Mouse (Mus musculus) large intestine, adult 2 months (tissue): Measurements from ENCODE around the gene Ddah2. TPM values are rescaled to one million over a fixed set of nuclear protein-coding genes. Genes with fewer than 3 reads are reported as not detected.

Experiments used
- DNase-seq: peaks from one replicate; pipeline ENCODE4 v3.0.0-alpha.2; 2012; ENCODE audit warnings: low read depth, low spot score
- WGBS: fragments of 180-500 bp; shearing (Covaris S2); methylation state at CpG from one replicate; pipeline ENCODE4 v1.1.7; 2018; 5-methylcytosine and 5-hydroxymethylcytosine counted together
- polyA plus RNA-seq: library from polyadenylated mRNA; depleted of rRNA; stranded (reverse); fragments of >200 nt; gene quantifications from 2 replicates; pipeline ENCODE4 v1.2.3, GENCODE M21; 2012; rRNA removed

Ddah2 gene
- polyA plus RNA-seq = 12.5 and 14.9 TPM in 2 replicates

- no peak for DNase-seq
- under 1% methylated on average over 57 of the region's 57 CpGs for WGBS
These were observed at the start of gene Ddah2 for GRCm38 (mm10) chr17:35058911-35059892. Gene Ddah2, plus strand, starts transcription at chr17:35059035.

- no peak for DNase-seq
- 88% methylated on average over 7 of the region's 7 CpGs for WGBS
These were observed 49.2 kb upstream of the Ddah2 start for GRCm38 (mm10) chr17:35009586-35009985.

- DNase-seq = no peak
- 94% methylated on average over 8 of the region's 8 CpGs for WGBS
These were observed 47.4 kb upstream of the Ddah2 start for GRCm38 (mm10) chr17:35011440-35011839.

- 88% methylated on average over 13 of the region's 13 CpGs for WGBS
- no peak for DNase-seq
These were observed 46.4 kb upstream of the Ddah2 start for GRCm38 (mm10) chr17:35012430-35012829.

- 73% methylated on average over 6 of the region's 6 CpGs for WGBS
These were observed 45.6 kb upstream of the Ddah2 start for GRCm38 (mm10) chr17:35013221-35013620.

GRCm38 (mm10) chr17:35015296-35015695, 43.5 kb upstream of the Ddah2 start:
- DNase-seq = no peak
- WGBS = 85% methylated on average over 16 of the region's 16 CpGs

More at GRCm38 (mm10) chr17:35013221-35013620, 45.6 kb upstream of the Ddah2 start:
- no peak for DNase-seq

- no peak for DNase-seq
These were observed 42.5 kb upstream of the Ddah2 start, which contains the start of gene Vwa7 for GRCm38 (mm10) chr17:35016376-35016775. Gene Vwa7, plus strand, starts transcription at chr17:35016579.

GRCm38 (mm10) chr17:35016791-35017705, 41.8 kb upstream of the Ddah2 start:
- DNase-seq = no peak
- WGBS = 64% methylated on average over 10 of the region's 10 CpGs

More at GRCm38 (mm10) chr17:35016376-35016775, 42.5 kb upstream of the Ddah2 start, which contains the start of gene Vwa7:
- WGBS = 27% methylated on average over 12 of the region's 12 CpGs

- no peak for DNase-seq
- WGBS = 72% methylated on average over 14 of the region's 14 CpGs
These were observed 41.2 kb upstream of the Ddah2 start for GRCm38 (mm10) chr17:35017706-35018030.

GRCm38 (mm10) chr17:35018171-35018570, 40.7 kb upstream of the Ddah2 start:
- DNase-seq = no peak
- WGBS = 40% methylated on average over 3 of the region's 3 CpGs

GRCm38 (mm10) chr17:35019894-35020293, 38.9 kb upstream of the Ddah2 start:
- no peak for DNase-seq
- WGBS = 94% methylated on average over 11 of the region's 11 CpGs

GRCm38 (mm10) chr17:35020551-35020950, 38.3 kb upstream of the Ddah2 start:
- no peak for DNase-seq
- 93% methylated on average over 8 of the region's 8 CpGs for WGBS

- no peak for DNase-seq
- 24% methylated on average over 17 of the region's 17 CpGs for WGBS
These were observed 37.5 kb upstream of the Ddah2 start for GRCm38 (mm10) chr17:35021163-35021808.

- WGBS = 54% methylated on average over 6 of the region's 6 CpGs
- DNase-seq = no peak
These were observed 36.9 kb upstream of the Ddah2 start for GRCm38 (mm10) chr17:35021842-35022477.

GRCm38 (mm10) chr17:35022541-35023060, 36.2 kb upstream of the Ddah2 start:
- no peak for DNase-seq
- 92% methylated on average over 8 of the region's 8 CpGs for WGBS

GRCm38 (mm10) chr17:35023221-35023620, 35.6 kb upstream of the Ddah2 start:
- 84% methylated on average over 5 of the region's 5 CpGs for WGBS
- DNase-seq = no peak

GRCm38 (mm10) chr17:35023756-35024155, 35.1 kb upstream of the Ddah2 start:
- WGBS = 47% methylated on average over 4 of the region's 4 CpGs

GRCm38 (mm10) chr17:35024261-35024660, 34.6 kb upstream of the Ddah2 start:
- DNase-seq = no peak
- WGBS = 68% methylated on average over 13 of the region's 13 CpGs

More at GRCm38 (mm10) chr17:35023756-35024155, 35.1 kb upstream of the Ddah2 start:
- DNase-seq = no peak
